Mouse (Mus musculus) heart, embryonic 16.5 days (tissue): ENCODE measurements around the gene Dscam. TPM values are rescaled to one million over a fixed set of nuclear protein-coding genes. Genes with fewer than 3 reads are reported as not detected.

Experiments
- ATAC-seq: fragments of 200-750 bp; cut with Nextera tagmentation; replicated peaks from 2 replicates; pipeline ENCODE4 v1.8.0; 2017; ENCODE audit warnings: moderate number of reproducible peaks; ENCODE audit not compliant: insufficient read depth, low FRiP score; ENCODE audit errors: extremely low read depth
- H3K27ac ChIP-seq: fragments of 300-500 bp; sonication (generic); 2 replicates; pipeline ENCODE4 v1.5.1; 2014; ENCODE audit warnings: mild to moderate bottlenecking, low read length, control low read depth, moderate library complexity
- H3K27me3 ChIP-seq: fragments of 300-500 bp; sonication (generic); 2 replicates; pipeline ENCODE4 v1.6.1; 2014; ENCODE audit warnings: low read length, mixed read lengths; ENCODE audit not compliant: control insufficient read depth, insufficient read depth
- H3K36me3 ChIP-seq: fragments of 300-500 bp; sonication (generic); 2 replicates; pipeline ENCODE4 v1.6.1; 2014; ENCODE audit not compliant: control insufficient read depth, insufficient read depth
- H3K4me1 ChIP-seq: fragments of 300-500 bp; sonication (generic); 2 replicates; pipeline ENCODE4 v1.6.1; 2014; ENCODE audit warnings: low read length, mixed read lengths; ENCODE audit not compliant: control insufficient read depth, insufficient read depth
- H3K4me2 ChIP-seq: fragments of 300-500 bp; sonication (generic); 2 replicates; pipeline ENCODE4 v1.6.1; 2014; ENCODE audit warnings: low read depth, mild to moderate bottlenecking, control low read depth, low read length
- H3K4me3 ChIP-seq: fragments of 300-500 bp; sonication (generic); 2 replicates; pipeline ENCODE4 v1.5.1; 2014; ENCODE audit warnings: mild to moderate bottlenecking, control low read depth, low read length
- H3K9ac ChIP-seq: fragments of 300-500 bp; sonication (generic); 2 replicates; pipeline ENCODE4 v1.6.1; 2014; ENCODE audit warnings: low read length, control low read depth
- H3K9me3 ChIP-seq: fragments of 300-500 bp; sonication (generic); replicated peaks from 2 replicates; pipeline ENCODE4 v1.6.1; 2016; ENCODE audit warnings: low read length; ENCODE audit not compliant: control insufficient read depth
- WGBS: fragments of 180-500 bp; shearing (Covaris S2); extraction: QIAGEN DNeasy Blood & Tissue Kit; methylation state at CpG from one replicate; pipeline ENCODE4 v1.1.7; 2014; 5-methylcytosine and 5-hydroxymethylcytosine counted together
- polyA plus RNA-seq: library from polyadenylated mRNA; unstranded; fragments of >200 nt; fragmentation: Nextera tagmentation; extraction: Ambion mirVana; gene quantifications from 2 replicates; pipeline ENCODE4 v1.2.1, GENCODE M21; 2015

The Dscam gene
- polyA plus RNA-seq, 1 experiment from 2014 or later, result not detected

- Histone ChIP-seq H3K36me3 (no peaks in the 10 kb centered on the region), H3K9ac (no peak overlapping the region), H3K4me1 (no peaks in the 10 kb centered on the region), H3K27me3 (no peaks in the 10 kb centered on the region), H3K9me3 (no peaks in the 10 kb centered on the region), H3K27ac (no peak overlapping the region), H3K4me2 (no peak overlapping the region), H3K4me3 (no peak overlapping the region)
- ATAC-seq, result no peak
- 78% methylated on average over 1 of the region's 1 CpGs for WGBS
Measured at GRCm38 (mm10) chr16:97141943-97142342, 28.6 kb downstream of the Dscam start.

- no peak overlapping the region for H3K27ac ChIP-seq
- no peak overlapping the region for H3K4me3 ChIP-seq
- no peak for ATAC-seq
- no peak overlapping the region for H3K4me2 ChIP-seq
- no peak overlapping the region for H3K9ac ChIP-seq
- H3K4me1 ChIP-seq, result no peaks in the 10 kb centered on the region
- H3K9me3 ChIP-seq, result no peaks in the 10 kb centered on the region
- no peaks in the 10 kb centered on the region for H3K27me3 ChIP-seq
- 75% methylated on average over 10 of the region's 10 CpGs for WGBS
- H3K36me3 ChIP-seq, result no peaks in the 10 kb centered on the region
Measured at GRCm38 (mm10) chr16:97135003-97135827, 35.3 kb downstream of the Dscam start.

GRCm38 (mm10) chr16:97127296-97127695 is 43.3 kb downstream of the Dscam start:
- no peak overlapping the region for H3K4me3 ChIP-seq

GRCm38 (mm10) chr16:97110028-97110427 is 60.5 kb downstream of the Dscam start:
- Histone ChIP-seq H3K4me3 (no peak overlapping the region), H3K9ac (no peak overlapping the region), H3K36me3 (no peaks in the 10 kb centered on the region), H3K9me3 (no peaks in the 10 kb centered on the region), H3K4me2 (no peak overlapping the region), H3K27ac (no peak overlapping the region), H3K4me1 (no peaks in the 10 kb centered on the region), H3K27me3 (no peaks in the 10 kb centered on the region)
- WGBS, result 56% methylated on average over 4 of the region's 4 CpGs
- ATAC-seq, result no peak

More at GRCm38 (mm10) chr16:97127296-97127695, 43.3 kb downstream of the Dscam start:
- Histone ChIP-seq H3K9me3 (no peaks in the 10 kb centered on the region), H3K27ac (no peak overlapping the region), H3K27me3 (no peaks in the 10 kb centered on the region), H3K9ac (no peak overlapping the region), H3K4me2 (no peak overlapping the region), H3K4me1 (no peaks in the 10 kb centered on the region), H3K36me3 (no peaks in the 10 kb centered on the region)
- no peak for ATAC-seq
- WGBS, result 65% methylated on average over 2 of the region's 2 CpGs

- H3K9me3 ChIP-seq, result no peaks in the 10 kb centered on the region
- no peak overlapping the region for H3K27ac ChIP-seq
- WGBS, result 66% methylated on average over 2 of the region's 2 CpGs
- no peaks in the 10 kb centered on the region for H3K36me3 ChIP-seq
- H3K27me3 ChIP-seq, result no peaks in the 10 kb centered on the region
- ATAC-seq, result no peak
- H3K4me1 ChIP-seq, result no peaks in the 10 kb centered on the region
- no peak overlapping the region for H3K4me3 ChIP-seq
- no peak overlapping the region for H3K4me2 ChIP-seq
- H3K9ac ChIP-seq, result no peak overlapping the region
Measured at GRCm38 (mm10) chr16:97105266-97105665, 65.3 kb downstream of the Dscam start.

- ATAC-seq, result no peak
- Histone ChIP-seq H3K36me3 (no peaks in the 10 kb centered on the region), H3K27ac (no peak overlapping the region), H3K9ac (no peak overlapping the region), H3K9me3 (no peaks in the 10 kb centered on the region), H3K27me3 (no peaks in the 10 kb centered on the region), H3K4me3 (no peak overlapping the region), H3K4me2 (no peak overlapping the region), H3K4me1 (no peaks in the 10 kb centered on the region)
- WGBS, result 42% methylated on average over 2 of the region's 2 CpGs
Measured at GRCm38 (mm10) chr16:97103046-97103445, 67.5 kb downstream of the Dscam start.

- WGBS, result 81% methylated on average over 2 of the region's 2 CpGs
- Histone ChIP-seq H3K9me3 (no peaks in the 10 kb centered on the region), H3K27ac (no peak overlapping the region), H3K4me1 (no peaks in the 10 kb centered on the region), H3K27me3 (no peaks in the 10 kb centered on the region), H3K36me3 (no peaks in the 10 kb centered on the region), H3K4me2 (no peak overlapping the region), H3K9ac (no peak overlapping the region), H3K4me3 (no peak overlapping the region)
- ATAC-seq, result no peak
Measured at GRCm38 (mm10) chr16:97100091-97100490, 70.5 kb downstream of the Dscam start.

- H3K9me3 ChIP-seq, result no peaks in the 10 kb centered on the region
- H3K4me3 ChIP-seq, result no peak overlapping the region
- H3K36me3 ChIP-seq, result no peaks in the 10 kb centered on the region
- no peak overlapping the region for H3K27ac ChIP-seq
- H3K9ac ChIP-seq, result no peak overlapping the region
- no peaks in the 10 kb centered on the region for H3K4me1 ChIP-seq
- ATAC-seq, result no peak
- H3K4me2 ChIP-seq, result no peak overlapping the region
- 75% methylated on average over 5 of the region's 5 CpGs for WGBS
- no peaks in the 10 kb centered on the region for H3K27me3 ChIP-seq
Measured at GRCm38 (mm10) chr16:97098508-97098907, 72.0 kb downstream of the Dscam start.

GRCm38 (mm10) chr16:97096709-97097108 is 73.8 kb downstream of the Dscam start:
- Histone ChIP-seq H3K27ac (no peak overlapping the region), H3K36me3 (no peaks in the 10 kb centered on the region), H3K9ac (no peak overlapping the region), H3K27me3 (no peaks in the 10 kb centered on the region), H3K4me2 (no peak overlapping the region), H3K4me1 (no peaks in the 10 kb centered on the region), H3K4me3 (no peak overlapping the region), H3K9me3 (no peaks in the 10 kb centered on the region)
- no peak for ATAC-seq
- WGBS, result 81% methylated on average over 2 of the region's 2 CpGs
